Mouse (Mus musculus) thymus, adult 2 months (tissue): ENCODE results near the gene Rbm20.

ENCODE experiments used
- CTCF ChIP-seq: fragments of 200-500 bp; IDR thresholded peaks from 2 replicates; pipeline ENCODE4 v1.5.1; 2012; ENCODE audit warnings: mild to moderate bottlenecking, control low read depth, low read length, moderate library complexity, borderline replicate concordance; ENCODE audit not compliant: control insufficient read depth, poor library complexity, insufficient read depth; ENCODE audit errors: extremely low read depth
- POLR2A ChIP-seq: fragments of 200-500 bp; IDR thresholded peaks from 2 replicates; pipeline ENCODE4 v1.6.1; 2012; ENCODE audit warnings: mild to moderate bottlenecking, low read length, control low read depth, moderate library complexity; ENCODE audit not compliant: control insufficient read depth, poor library complexity, insufficient read depth; ENCODE audit errors: extremely low read depth

DNA sequence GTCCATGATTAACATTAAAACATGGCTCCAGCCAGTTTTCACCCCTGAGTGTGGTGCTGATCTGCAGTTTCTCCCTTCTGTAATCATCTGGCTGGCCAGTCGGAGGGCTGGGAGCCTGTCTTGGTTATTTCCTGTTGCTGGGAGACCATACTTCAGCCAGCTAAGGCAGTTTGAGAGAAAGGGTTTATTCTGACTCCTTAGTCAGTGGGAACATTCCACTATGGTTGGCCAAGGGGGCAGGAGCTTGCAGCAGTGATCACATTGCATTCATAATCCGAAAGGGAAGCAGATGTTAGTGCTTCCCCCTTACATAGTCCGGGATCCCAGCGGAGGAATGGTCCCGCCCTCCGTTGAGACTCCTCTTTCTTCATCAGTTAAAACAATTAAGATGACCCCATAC, 19.0 kb downstream of the Rbm20 start:
- no peak for TF ChIP-seq CTCF
- no peak for TF ChIP-seq POLR2A
